Mouse (Mus musculus) lung, adult 2 months (tissue): ENCODE results near the gene Rec8.

Experiments
- CTCF ChIP-seq: fragments of 200-500 bp; IDR thresholded peaks from 2 replicates; pipeline ENCODE4 v1.5.1; 2011; ENCODE audit warnings: mild to moderate bottlenecking, low read length, control low read depth; ENCODE audit not compliant: insufficient read depth
- POLR2A ChIP-seq: fragments of 200-500 bp; IDR thresholded peaks from 2 replicates; pipeline ENCODE4 v1.6.1; 2011; ENCODE audit warnings: low read depth, mild to moderate bottlenecking, control low read depth, low read length, borderline replicate concordance; ENCODE audit errors: extremely low read depth

- TF ChIP-seq CTCF (no peak), POLR2A (no peak)
These were observed 54.9 kb downstream of the Rec8 start for GRCm38 (mm10) chr14:55672741-55673060.
